Mouse (Mus musculus) urinary bladder, adult 2 months (tissue): ENCODE data around the gene Dlx3. TPM values are rescaled to one million over a fixed set of nuclear protein-coding genes. Genes with fewer than 3 reads are reported as not detected.

Experiments
- DNase-seq: peaks from one replicate; pipeline ENCODE4 v3.0.0; 2022; ENCODE audit warnings: low spot score
- polyA plus RNA-seq: library from polyadenylated mRNA; depleted of rRNA; stranded (reverse); fragments of >200 nt; gene quantifications from 2 replicates; pipeline ENCODE4 v1.2.3, GENCODE M21; 2012; rRNA removed

Gene Dlx3
- polyA plus RNA-seq, 1 experiment: 0.39 TPM

GRCm38 (mm10) chr11:95155511-95155910 lies 35.6 kb downstream of the Dlx3 start:
- DNase-seq: no peak

GRCm38 (mm10) chr11:95157356-95157755 lies 37.4 kb downstream of the Dlx3 start:
- no peak for DNase-seq

GRCm38 (mm10) chr11:95157872-95158271 lies 38.0 kb downstream of the Dlx3 start:
- no peak for DNase-seq

GRCm38 (mm10) chr11:95159763-95160371 lies 39.9 kb downstream of the Dlx3 start:
- no peak for DNase-seq

GRCm38 (mm10) chr11:95160693-95161092 lies 40.8 kb downstream of the Dlx3 start:
- no peak for DNase-seq

GRCm38 (mm10) chr11:95161708-95162107 lies 41.8 kb downstream of the Dlx3 start:
- DNase-seq: no peak

- no peak for DNase-seq
Measured at GRCm38 (mm10) chr11:95165857-95166256, 45.9 kb downstream of the Dlx3 start.

Other genes with a start within 250 kb of the Dlx3 start
- gene Col1a1, start 183.9 kb upstream of the Dlx3 start, polyA plus RNA-seq: 953 and 1,532 TPM in 2 replicates
- 0.19 and 0.22 TPM in 2 replicates for gene Hils1, start 152.5 kb upstream of the Dlx3 start, polyA plus RNA-seq
- gene Sgca, start 143.8 kb upstream of the Dlx3 start, polyA plus RNA-seq: 69.2 and 93.5 TPM in 2 replicates
- 16.0 and 35.7 TPM in 2 replicates for gene Ppp1r9b, start 129.1 kb upstream of the Dlx3 start, polyA plus RNA-seq
- gene Samd14, start 110.2 kb upstream of the Dlx3 start, polyA plus RNA-seq: 5.8 and 9.6 TPM in 2 replicates
- gene Pdk2, start 78.8 kb upstream of the Dlx3 start, polyA plus RNA-seq: 34.6 and 59.4 TPM in 2 replicates
- gene Itga3, start 43.3 kb upstream of the Dlx3 start, polyA plus RNA-seq: 55.1 and 58.8 TPM in 2 replicates
- gene Dlx4, start 26.1 kb downstream of the Dlx3 start, polyA plus RNA-seq: 0.27 and 0.36 TPM in 2 replicates
- gene Tac4, start 141.4 kb downstream of the Dlx3 start, polyA plus RNA-seq: 0.06 TPM in 1 of 2 replicates, not detected in the other
- gene Kat7, start 190.1 kb downstream of the Dlx3 start, polyA plus RNA-seq: 36.3 and 38.0 TPM in 2 replicates
- 20.8 and 23.0 TPM in 2 replicates for gene Fam117a, start 216.9 kb downstream of the Dlx3 start, polyA plus RNA-seq